Mouse (Mus musculus): ENCODE measurements at regions not wholly inside any gene's neighbourhood (a gene's known extent, or its start where the extent isn't known, plus 50 kb on each side); places are given as distances from the start of the nearest gene placed in this dataset.

- peak; percentile 18 for DNase-seq (ENCODE audit: low spot score)
Observed at GRCm38 (mm10) chr5:119058231-119058851, 497.9 kb downstream of the Med13l start.

- no peak for DNase-seq (ENCODE audit: low spot score)
Observed at GRCm38 (mm10) chr5:119059223-119059622, 498.7 kb downstream of the Med13l start.

DNA sequence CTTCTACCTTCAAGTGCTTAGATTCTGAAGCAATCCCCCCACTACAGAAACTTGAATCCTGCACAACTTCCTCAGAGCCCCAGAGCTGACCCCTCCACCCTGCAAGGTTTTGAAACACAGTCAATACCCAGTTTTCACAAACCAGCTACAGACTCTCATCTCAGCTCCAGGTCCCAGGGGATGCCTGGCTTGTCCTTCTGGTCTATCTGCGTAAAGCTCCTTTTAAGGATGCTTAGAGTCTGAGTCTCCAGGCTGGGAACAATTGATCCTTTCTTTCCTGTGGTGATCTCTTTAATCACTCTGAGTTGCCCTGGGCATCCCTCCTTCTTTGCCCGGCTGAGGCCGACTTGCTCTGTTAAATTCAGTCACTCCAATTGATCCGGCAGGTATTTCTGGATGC lies 500.4 kb downstream of the Med13l start:
- no peak for DNase-seq (ENCODE audit: low spot score)

- no peak for DNase-seq (ENCODE audit: low spot score)
Observed at GRCm38 (mm10) chr5:119062478-119062877, 502.0 kb downstream of the Med13l start.

- DNase-seq (ENCODE audit: low spot score) = no peak
Observed at GRCm38 (mm10) chr5:119066666-119067065, 506.2 kb downstream of the Med13l start.

GRCm38 (mm10) chr5:119069765-119070333 lies 509.4 kb downstream of the Med13l start:
- DNase-seq (ENCODE audit: low spot score) = no peak

GRCm38 (mm10) chr5:119072712-119073111 lies 512.2 kb downstream of the Med13l start:
- DNase-seq (ENCODE audit: low spot score) = no peak

- no peak for DNase-seq (ENCODE audit: low spot score)
Observed at GRCm38 (mm10) chr5:119080747-119081146, 520.3 kb downstream of the Med13l start.

GRCm38 (mm10) chr5:119082895-119083294 lies 522.4 kb downstream of the Med13l start:
- no peak for DNase-seq (ENCODE audit: low spot score)

- no peak for DNase-seq (ENCODE audit: low spot score)
Observed at GRCm38 (mm10) chr5:119097576-119098193, 537.2 kb downstream of the Med13l start.

GRCm38 (mm10) chr5:119099817-119100216 lies 539.3 kb downstream of the Med13l start:
- no peak for DNase-seq (ENCODE audit: low spot score)

DNA sequence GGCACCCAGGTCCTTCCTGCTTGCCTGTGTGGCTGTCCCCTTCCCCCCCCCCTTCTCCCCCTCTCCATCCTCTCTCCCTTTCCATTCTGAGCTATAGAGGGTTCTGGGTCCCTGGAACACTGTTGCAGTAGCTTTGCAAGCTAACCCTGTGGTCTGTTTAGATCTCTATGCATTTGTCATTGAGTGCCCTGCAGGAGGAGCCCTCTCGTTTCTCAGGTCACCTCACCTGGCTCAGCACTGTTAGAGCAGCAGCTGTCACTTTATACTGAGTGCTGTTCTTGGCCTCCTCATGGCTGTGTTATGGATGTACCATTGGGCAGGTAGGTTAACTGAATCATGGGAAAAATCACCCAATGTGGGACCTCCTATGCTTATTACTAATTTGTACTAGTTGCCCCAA lies 543.0 kb downstream of the Med13l start:
- no peak for DNase-seq (ENCODE audit: low spot score)

DNA sequence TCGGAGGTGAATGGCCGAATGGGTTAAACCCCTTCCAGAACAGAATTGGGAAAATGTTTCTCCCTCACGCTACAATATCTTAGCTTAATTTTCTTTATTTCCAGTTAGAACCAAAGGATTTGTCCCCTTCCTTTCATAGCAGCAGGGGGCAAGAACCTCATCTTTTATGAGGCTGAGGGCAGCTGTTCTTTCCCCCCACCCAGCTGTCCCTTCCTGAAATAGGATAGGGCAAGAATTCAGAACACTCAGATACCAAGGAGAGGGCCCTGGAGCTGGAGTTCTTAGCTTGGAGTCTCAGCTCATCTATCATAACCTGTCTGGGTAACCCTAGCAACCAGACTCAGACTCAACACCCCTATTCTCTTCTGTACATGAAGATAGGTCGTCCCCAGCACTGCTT lies 547.4 kb downstream of the Med13l start:
- no peak for DNase-seq (ENCODE audit: low spot score)

- no peak for DNase-seq (ENCODE audit: low spot score)
Observed at GRCm38 (mm10) chr5:119109501-119109900, 549.0 kb downstream of the Med13l start.

DNA sequence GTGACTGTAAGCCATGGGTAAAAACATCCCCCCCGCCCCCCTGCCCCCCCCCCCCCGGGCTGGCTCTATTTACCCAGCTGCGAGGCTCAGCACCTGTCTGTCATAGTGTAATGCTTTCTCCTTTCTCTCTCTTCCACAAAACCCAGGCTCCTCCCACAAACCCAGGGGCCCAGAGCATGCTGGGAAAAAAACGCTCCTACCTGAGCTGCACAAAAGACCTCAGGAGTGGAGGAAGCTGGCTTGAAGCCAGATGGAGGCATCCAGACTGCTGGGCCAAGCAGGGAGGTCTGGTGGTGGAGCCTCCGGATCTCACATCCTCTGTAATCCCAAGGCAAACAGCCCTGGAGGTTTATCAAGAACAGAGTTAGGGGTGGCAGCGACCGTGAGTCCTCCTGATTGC lies 553.6 kb downstream of the Med13l start:
- no peak for DNase-seq (ENCODE audit: low spot score)

DNA sequence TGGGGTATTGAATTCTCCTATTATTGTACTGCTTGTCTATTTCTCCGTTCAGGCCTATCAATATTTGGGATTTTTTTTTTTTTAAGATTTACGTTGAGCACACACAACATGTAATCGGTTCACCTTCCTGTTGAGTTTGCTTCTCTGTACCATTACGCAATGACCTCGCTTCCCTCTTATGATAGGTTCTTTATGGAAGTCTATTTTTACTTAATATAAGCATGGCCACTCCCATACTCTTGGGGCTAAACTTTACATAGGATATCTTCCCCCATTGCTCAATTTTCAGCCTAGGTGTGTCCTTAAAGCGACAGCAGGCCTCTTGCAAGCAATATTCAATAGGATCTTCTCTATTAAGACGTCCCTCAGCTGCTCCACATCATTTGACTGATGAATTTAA lies 544.7 kb upstream of the Tbx3 start:
- no peak for DNase-seq (ENCODE audit: low spot score)

DNA sequence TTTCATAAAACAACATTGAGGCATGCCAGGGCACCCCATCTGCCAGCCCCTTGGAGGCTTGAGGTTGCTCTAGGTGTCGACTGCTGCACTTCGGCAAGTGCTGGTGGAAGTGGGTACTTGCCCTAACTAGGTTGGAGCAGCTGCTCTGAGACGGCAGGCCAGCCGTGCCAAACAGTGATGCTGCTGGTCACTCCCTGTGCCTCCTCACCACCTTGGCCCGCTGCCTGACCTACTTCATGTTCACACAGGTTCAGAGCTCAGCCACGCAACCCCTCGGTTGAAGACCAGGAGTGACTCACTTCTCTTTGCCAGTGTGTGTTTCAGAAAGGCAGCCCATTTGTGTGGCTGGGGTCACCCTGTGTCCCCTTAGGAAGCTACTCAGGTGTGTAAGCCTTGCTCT lies 540.3 kb upstream of the Tbx3 start:
- DNase-seq (ENCODE audit: low spot score) = no peak

GRCm38 (mm10) chr5:119131461-119131860 lies 539.0 kb upstream of the Tbx3 start:
- no peak for DNase-seq (ENCODE audit: low spot score)

- no peak for DNase-seq (ENCODE audit: low spot score)
Observed at GRCm38 (mm10) chr5:119133378-119133777, 537.1 kb upstream of the Tbx3 start.

GRCm38 (mm10) chr5:119136916-119137315 lies 533.6 kb upstream of the Tbx3 start:
- no peak for DNase-seq (ENCODE audit: low spot score)

DNA sequence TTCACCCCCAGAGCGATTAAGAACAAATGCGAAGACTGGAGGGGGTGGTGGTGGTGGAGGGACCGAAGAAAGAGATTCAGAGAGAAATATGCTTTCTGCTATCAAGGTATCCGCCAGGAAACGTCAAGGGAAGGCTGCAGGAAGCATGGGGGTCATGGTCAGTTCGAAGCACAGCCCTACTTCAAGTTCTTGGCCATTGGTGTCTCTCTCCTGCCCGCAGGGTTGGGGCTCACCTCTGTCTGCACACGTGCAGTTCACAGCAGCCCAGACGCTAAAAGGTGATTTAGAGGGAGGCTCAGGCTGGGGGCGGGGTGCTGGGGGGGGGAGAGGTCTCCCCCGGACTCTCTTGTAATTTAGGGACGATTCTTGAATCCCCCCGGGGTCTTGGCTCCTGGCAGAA lies 533.1 kb upstream of the Tbx3 start:
- DNase-seq (ENCODE audit: low spot score) = no peak

GRCm38 (mm10) chr5:119137821-119138221 lies 532.6 kb upstream of the Tbx3 start:
- no peak for DNase-seq (ENCODE audit: low spot score)

DNA sequence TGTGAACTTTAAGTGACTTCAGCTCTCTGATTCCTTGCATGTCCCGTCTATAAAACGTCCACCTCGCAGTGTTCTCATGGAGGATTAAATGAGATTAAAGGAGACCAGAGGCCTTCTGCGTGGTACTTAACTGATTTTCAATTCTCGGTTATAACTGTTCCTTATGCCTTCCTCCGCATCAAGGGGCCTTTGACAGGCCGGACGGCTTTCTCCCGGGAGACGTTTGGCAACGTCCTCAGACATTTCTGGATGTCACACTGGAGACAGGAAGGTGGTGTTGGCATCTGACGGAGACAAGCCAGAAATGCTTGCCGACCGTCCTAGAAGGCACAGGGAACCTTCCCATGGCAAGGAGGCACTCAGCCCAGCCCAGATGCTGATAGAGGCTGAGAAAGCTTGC lies 532.2 kb upstream of the Tbx3 start:
- no peak for DNase-seq (ENCODE audit: low spot score)

Measured in gastrocnemius, adult 18-20 months (tissue).